Mouse (Mus musculus) limb, embryonic 12.5 days (tissue): Measurements from ENCODE around the gene Ubr1. TPM values are rescaled to one million over a fixed set of nuclear protein-coding genes. Genes with fewer than 3 reads are reported as not detected.

Experiments used
- ATAC-seq: fragments of 200-750 bp; cut with Nextera tagmentation; 2 replicates; pipeline ENCODE4 v1.8.0; 2017; ENCODE audit warnings: low read depth, moderate TSS enrichment; ENCODE audit not compliant: insufficient number of reproducible peaks, insufficient read depth, low FRiP score, low TSS enrichment
- H3K27ac ChIP-seq: fragments of 300-500 bp; sonication (generic); 2 replicates; pipeline ENCODE4 v1.5.1; 2016; ENCODE audit warnings: mild to moderate bottlenecking, moderate library complexity
- H3K27me3 ChIP-seq: fragments of 300-500 bp; sonication (generic); 2 replicates; pipeline ENCODE4 v1.6.1; 2016; ENCODE audit warnings: mild to moderate bottlenecking, moderate library complexity
- H3K36me3 ChIP-seq: fragments of 300-500 bp; sonication (generic); 2 replicates; pipeline ENCODE4 v1.6.1; 2016; ENCODE audit warnings: mild to moderate bottlenecking, moderate library complexity
- H3K4me1 ChIP-seq: fragments of 300-500 bp; sonication (generic); replicated peaks from 2 replicates; pipeline ENCODE4 v1.6.1; 2016
- H3K4me2 ChIP-seq: fragments of 300-500 bp; sonication (generic); 2 replicates; pipeline ENCODE4 v1.6.1; 2016; ENCODE audit warnings: mild to moderate bottlenecking, moderate library complexity
- H3K4me3 ChIP-seq: fragments of 300-500 bp; sonication (generic); replicated peaks from 2 replicates; pipeline ENCODE4 v1.5.1; 2016; ENCODE audit warnings: mild to moderate bottlenecking
- H3K9ac ChIP-seq: fragments of 300-500 bp; sonication (generic); replicated peaks from 2 replicates; pipeline ENCODE4 v1.6.1; 2016; ENCODE audit warnings: mild to moderate bottlenecking, moderate library complexity
- H3K9me3 ChIP-seq: fragments of 300-500 bp; sonication (generic); 2 replicates; pipeline ENCODE4 v1.6.1; 2016; ENCODE audit warnings: mild to moderate bottlenecking, moderate library complexity
- WGBS: fragments of 180-500 bp; shearing (Covaris S2); methylation state at CpG from one replicate; pipeline ENCODE4 v1.1.7; 2016; 5-methylcytosine and 5-hydroxymethylcytosine counted together
- microRNA-seq: library from miRNA; unstranded; fragments of <30 nt; microRNA quantifications from one replicate; pipeline ENCODE4, GENCODE M21; 2017
- polyA plus RNA-seq: library from polyadenylated mRNA; unstranded; fragments of >200 nt; fragmentation: Nextera tagmentation; extraction: Ambion mirVana; gene quantifications from 2 replicates; pipeline ENCODE4 v1.2.1, GENCODE M21; 2016

Gene Ubr1
- polyA plus RNA-seq, 1 experiment from 2014 or later: 32.4 TPM

- Histone ChIP-seq H3K4me1 (peaks cover 6% of the 10 kb centered on the region), H3K9ac (peak within 1 kb of the TSS; percentile 86), H3K4me3 (peak within 1 kb of the TSS; percentile 89), H3K9me3 (no peaks in the 10 kb centered on the region), H3K36me3 (no peaks in the 10 kb centered on the region), H3K4me2 (peak within 1 kb of the TSS; percentile 84), H3K27me3 (no peaks in the 10 kb centered on the region), H3K27ac (0 out of 2 replicates have a peak within 1 kb of the TSS, but pooled peaks have one; percentile 50)
- peak; percentile 100 for ATAC-seq
- under 1% methylated on average over 39 of the region's 39 CpGs for WGBS
Measured at GRCm38 (mm10) chr2:120850424-120851082, 120.0 kb downstream of the Ubr1 start, which contains the start of gene Ttbk2. TSS of gene Ttbk2 (minus strand) at chr2:120850604.

- under 1% methylated on average over 50 of the region's 71 CpGs for WGBS
- Histone ChIP-seq H3K4me1 (peaks cover 6% of the 10 kb centered on the region), H3K27ac (0 out of 2 replicates have a peak within 1 kb of the TSS, but pooled peaks have one; percentile 50), H3K4me2 (peak within 1 kb of the TSS; percentile 84), H3K27me3 (no peaks in the 10 kb centered on the region), H3K9ac (peak within 1 kb of the TSS; percentile 86), H3K4me3 (peak within 1 kb of the TSS; percentile 89), H3K36me3 (no peaks in the 10 kb centered on the region), H3K9me3 (no peaks in the 10 kb centered on the region)
- ATAC-seq: peak; percentile 70
Measured at GRCm38 (mm10) chr2:120849449-120850423, 120.8 kb downstream of the Ubr1 start, which contains the start of gene Cdan1. TSS of gene Cdan1 (minus strand) at chr2:120850128.

GRCm38 (mm10) chr2:120845280-120845679 is 125.2 kb downstream of the Ubr1 start:
- H3K9me3 ChIP-seq: no peaks in the 10 kb centered on the region
- no peak overlapping the region for H3K27ac ChIP-seq
- no peak overlapping the region for H3K4me2 ChIP-seq
- H3K9ac ChIP-seq: no peak overlapping the region
- peaks cover 6% of the 10 kb centered on the region for H3K4me1 ChIP-seq
- no peak for ATAC-seq
- H3K36me3 ChIP-seq: no peaks in the 10 kb centered on the region
- no peak overlapping the region for H3K4me3 ChIP-seq
- no peaks in the 10 kb centered on the region for H3K27me3 ChIP-seq
- WGBS: 98% methylated on average over 1 of the region's 1 CpGs

GRCm38 (mm10) chr2:120843990-120844389 is 126.5 kb downstream of the Ubr1 start:
- Histone ChIP-seq H3K9me3 (no peaks in the 10 kb centered on the region), H3K4me2 (no peak overlapping the region), H3K36me3 (no peaks in the 10 kb centered on the region), H3K27ac (no peak overlapping the region), H3K4me1 (0 out of 2 replicates have a peak, but pooled peaks cover under 1% of the 10 kb centered on the region), H3K9ac (no peak overlapping the region), H3K27me3 (no peaks in the 10 kb centered on the region), H3K4me3 (no peak overlapping the region)
- WGBS: 83% methylated on average over 4 of the region's 4 CpGs
- no peak for ATAC-seq

GRCm38 (mm10) chr2:120841211-120841610 is 129.3 kb downstream of the Ubr1 start:
- Histone ChIP-seq H3K4me1 (no peaks in the 10 kb centered on the region), H3K4me2 (no peak overlapping the region), H3K27ac (no peak overlapping the region), H3K36me3 (no peaks in the 10 kb centered on the region; the same call in 1 of the 2 replicates), H3K4me3 (no peak overlapping the region), H3K9ac (no peak overlapping the region), H3K27me3 (no peaks in the 10 kb centered on the region), H3K9me3 (0 out of 2 replicates have a peak, but pooled peaks cover 4% of the 10 kb centered on the region)
- WGBS: 88% methylated on average over 1 of the region's 1 CpGs
- no peak for ATAC-seq

- ATAC-seq: peak; percentile 66; the same call in 1 of the 2 replicates
- Histone ChIP-seq H3K4me2 (no peak overlapping the region), H3K4me3 (no peak overlapping the region), H3K27me3 (no peaks in the 10 kb centered on the region), H3K27ac (no peak overlapping the region), H3K9ac (no peak overlapping the region), H3K4me1 (no peaks in the 10 kb centered on the region), H3K9me3 (0 out of 2 replicates have a peak, but pooled peaks cover 11% of the 10 kb centered on the region), H3K36me3 (no peaks in the 10 kb centered on the region; the same call in 1 of the 2 replicates)
- 92% methylated on average over 4 of the region's 4 CpGs for WGBS
Measured at GRCm38 (mm10) chr2:120835167-120835566, 135.3 kb downstream of the Ubr1 start.

- 74% methylated on average over 1 of the region's 1 CpGs for WGBS
- Histone ChIP-seq H3K4me1 (no peaks in the 10 kb centered on the region), H3K9ac (no peak overlapping the region), H3K27ac (no peak overlapping the region), H3K36me3 (0 out of 2 replicates have a peak, but pooled peaks cover 3% of the 10 kb centered on the region), H3K9me3 (no peaks in the 10 kb centered on the region), H3K4me3 (no peak overlapping the region), H3K4me2 (no peak overlapping the region), H3K27me3 (no peaks in the 10 kb centered on the region)
- no peak for ATAC-seq
Measured at GRCm38 (mm10) chr2:120826936-120827638, 143.4 kb downstream of the Ubr1 start.

Small RNA genes within 50 kb of the gene (microRNA-seq; reads per million reads assigned to microRNA genes)
- not detected for gene Gm44325

Other genes with a start within 250 kb of the Ubr1 start
- gene Cdan1, start 120.6 kb downstream of the Ubr1 start, polyA plus RNA-seq: 7.7 and 10.3 TPM in 2 replicates
- 6.3 and 7.9 TPM in 2 replicates for gene Ttbk2, start 120.1 kb downstream of the Ubr1 start, polyA plus RNA-seq
- gene Tmem62, start 6.3 kb upstream of the Ubr1 start, polyA plus RNA-seq: 1.1 and 1.9 TPM in 2 replicates
- gene Ccndbp1, start 37.7 kb upstream of the Ubr1 start, polyA plus RNA-seq: 40.3 and 40.9 TPM in 2 replicates
- 3.9 and 4.8 TPM in 2 replicates for gene Epb42, start 66.4 kb upstream of the Ubr1 start, polyA plus RNA-seq
- gene Tgm5, start 115.1 kb upstream of the Ubr1 start, polyA plus RNA-seq: not detected in 2 replicates
- gene Tgm7, start 139.1 kb upstream of the Ubr1 start, polyA plus RNA-seq: not detected in 2 replicates
- gene Adal, start 169.7 kb upstream of the Ubr1 start, polyA plus RNA-seq: 22.7 and 22.9 TPM in 2 replicates
- gene Lcmt2, start 169.9 kb upstream of the Ubr1 start, polyA plus RNA-seq: 22.9 and 23.4 TPM in 2 replicates
- gene Tubgcp4, start 199.9 kb upstream of the Ubr1 start, polyA plus RNA-seq: 75.6 and 84.2 TPM in 2 replicates
- gene Zscan29, start 200.4 kb upstream of the Ubr1 start, polyA plus RNA-seq: 11.3 and 12.8 TPM in 2 replicates